Mouse (Mus musculus) forebrain, embryonic 16.5 days (tissue): Measurements from ENCODE around the gene 1700028P14Rik. TPM values are rescaled to one million over a fixed set of nuclear protein-coding genes. Genes with fewer than 3 reads are reported as not detected.
A peak's percentile ranks its signal among the peaks of the same experiment; 100 is the strongest.
"Not testable (repeated sequence)": the region's sequence is repeated elsewhere in the genome, so short reads cannot be mapped to it uniquely, and the experiment has no call there.

Experiments
- ATAC-seq: fragments of 200-750 bp; cut with Nextera tagmentation; 2 replicates; pipeline ENCODE4 v1.8.0; 2017; ENCODE audit warnings: mild to moderate bottlenecking, moderate library complexity
- H3K27ac ChIP-seq: fragments of 300-500 bp; sonication (generic); 2 replicates; pipeline ENCODE4 v1.5.1; 2014; ENCODE audit warnings: low read length, control low read depth
- H3K27me3 ChIP-seq: fragments of 300-500 bp; sonication (generic); replicated peaks from 2 replicates; pipeline ENCODE4 v1.6.1; 2014; ENCODE audit warnings: low read length; ENCODE audit not compliant: control insufficient read depth, insufficient read depth
- H3K36me3 ChIP-seq: fragments of 300-500 bp; sonication (generic); 2 replicates; pipeline ENCODE4 v1.6.1; 2014; ENCODE audit not compliant: control insufficient read depth, insufficient read depth
- H3K4me1 ChIP-seq: fragments of 300-500 bp; sonication (generic); replicated peaks from 2 replicates; pipeline ENCODE4 v1.6.1; 2014; ENCODE audit warnings: low read length; ENCODE audit not compliant: control insufficient read depth, insufficient read depth
- H3K4me2 ChIP-seq: fragments of 300-500 bp; sonication (generic); 2 replicates; pipeline ENCODE4 v1.6.1; 2014; ENCODE audit warnings: mild to moderate bottlenecking, low read length, control low read depth
- H3K4me3 ChIP-seq: fragments of 300-500 bp; sonication (generic); replicated peaks from 2 replicates; pipeline ENCODE4 v1.5.1; 2014; ENCODE audit warnings: mild to moderate bottlenecking, low read length, control low read depth
- H3K9ac ChIP-seq: fragments of 300-500 bp; sonication (generic); replicated peaks from 2 replicates; pipeline ENCODE4 v1.6.1; 2014; ENCODE audit warnings: low read depth, low read length, control low read depth
- H3K9me3 ChIP-seq: fragments of 300-500 bp; sonication (generic); 2 replicates; pipeline ENCODE4 v1.6.1; 2016; ENCODE audit warnings: low read length; ENCODE audit not compliant: control insufficient read depth
- WGBS: fragments of 180-500 bp; shearing (Covaris S2); extraction: QIAGEN DNeasy Blood & Tissue Kit; methylation state at CpG from one replicate; pipeline ENCODE4 v1.1.7; 2014; 5-methylcytosine and 5-hydroxymethylcytosine counted together
- polyA plus RNA-seq: library from polyadenylated mRNA; unstranded; fragments of >200 nt; fragmentation: Nextera tagmentation; extraction: Ambion mirVana; gene quantifications from 2 replicates; pipeline ENCODE4 v1.2.1, GENCODE M21; 2015

Gene 1700028P14Rik
- polyA plus RNA-seq = 0.42 and 1.4 TPM in 2 replicates

GRCm38 (mm10) chr19:23652644-23653043 lies at the start of gene 1700028P14Rik:
TSS of gene 1700028P14Rik (minus strand) at chr19:23652812.
- Histone ChIP-seq H3K36me3 (no peaks in the 10 kb centered on the region), H3K9ac (no peak within 1 kb of the TSS), H3K27ac (no peak within 1 kb of the TSS), H3K4me3 (peak within 1 kb of the TSS; percentile 29), H3K4me1 (no peaks in the 10 kb centered on the region; the same call in 1 of the 2 replicates), H3K9me3 (no peaks in the 10 kb centered on the region), H3K4me2 (peak within 1 kb of the TSS; percentile 40), H3K27me3 (no peaks in the 10 kb centered on the region)
- WGBS = 8% methylated on average over 13 of the region's 13 CpGs
- peak; percentile 87 for ATAC-seq

- H3K4me2 ChIP-seq = no peak overlapping the region
- H3K27ac ChIP-seq = no peak overlapping the region
- H3K27me3 ChIP-seq = no peaks in the 10 kb centered on the region
- no peak overlapping the region for H3K4me3 ChIP-seq
- peaks cover 4% of the 10 kb centered on the region; the same call in 1 of the 2 replicates for H3K4me1 ChIP-seq
- no peak overlapping the region for H3K9ac ChIP-seq
- ATAC-seq = no peak
- no peaks in the 10 kb centered on the region for H3K9me3 ChIP-seq
- 87% methylated on average over 4 of the region's 4 CpGs for WGBS
- peaks cover 6% of the 10 kb centered on the region for H3K36me3 ChIP-seq
These were observed 46.5 kb upstream of the 1700028P14Rik start for GRCm38 (mm10) chr19:23699131-23699530.

GRCm38 (mm10) chr19:23698366-23698765 lies 45.8 kb upstream of the 1700028P14Rik start:
- no peak overlapping the region for H3K27ac ChIP-seq
- H3K36me3 ChIP-seq = peaks cover 6% of the 10 kb centered on the region
- H3K9ac ChIP-seq = no peak overlapping the region
- WGBS = 88% methylated on average over 7 of the region's 7 CpGs
- H3K4me1 ChIP-seq = peaks cover 4% of the 10 kb centered on the region; the same call in 1 of the 2 replicates
- no peak for ATAC-seq
- no peaks in the 10 kb centered on the region for H3K9me3 ChIP-seq
- H3K4me2 ChIP-seq = no peak overlapping the region
- H3K27me3 ChIP-seq = no peaks in the 10 kb centered on the region
- H3K4me3 ChIP-seq = no peak overlapping the region

- H3K9me3 ChIP-seq = no peaks in the 10 kb centered on the region
- H3K9ac ChIP-seq = no peak overlapping the region
- 74% methylated on average over 8 of the region's 8 CpGs for WGBS
- no peak overlapping the region for H3K4me2 ChIP-seq
- no peak overlapping the region for H3K27ac ChIP-seq
- no peak for ATAC-seq
- H3K36me3 ChIP-seq = peaks cover 6% of the 10 kb centered on the region
- no peak overlapping the region for H3K4me3 ChIP-seq
- H3K27me3 ChIP-seq = no peaks in the 10 kb centered on the region
- peaks cover 4% of the 10 kb centered on the region; the same call in 1 of the 2 replicates for H3K4me1 ChIP-seq
These were observed 45.2 kb upstream of the 1700028P14Rik start for GRCm38 (mm10) chr19:23697861-23698260.

GRCm38 (mm10) chr19:23694344-23694743 lies 41.7 kb upstream of the 1700028P14Rik start:
- H3K4me3 ChIP-seq = no peak overlapping the region
- peak; percentile 72 for ATAC-seq
- H3K27me3 ChIP-seq = no peaks in the 10 kb centered on the region
- peaks cover 6% of the 10 kb centered on the region; the same call in 1 of the 2 replicates for H3K4me1 ChIP-seq
- H3K27ac ChIP-seq = no peak overlapping the region
- 35% methylated on average over 4 of the region's 4 CpGs for WGBS
- H3K4me2 ChIP-seq = no peak overlapping the region
- no peak overlapping the region for H3K9ac ChIP-seq
- no peaks in the 10 kb centered on the region for H3K9me3 ChIP-seq
- peaks cover 6% of the 10 kb centered on the region for H3K36me3 ChIP-seq

GRCm38 (mm10) chr19:23688421-23688946 lies 35.9 kb upstream of the 1700028P14Rik start:
- H3K27ac ChIP-seq = no peak overlapping the region
- no peaks in the 10 kb centered on the region for H3K9me3 ChIP-seq
- H3K4me2 ChIP-seq = peak overlapping the region; percentile 47
- peak overlapping the region; percentile 25 for H3K4me3 ChIP-seq
- no peak for ATAC-seq
- H3K27me3 ChIP-seq = no peaks in the 10 kb centered on the region
- H3K4me1 ChIP-seq = peaks cover 6% of the 10 kb centered on the region; the same call in 1 of the 2 replicates
- no peak overlapping the region for H3K9ac ChIP-seq
- H3K36me3 ChIP-seq = no peaks in the 10 kb centered on the region
- WGBS = 8% methylated on average over 4 of the region's 4 CpGs

GRCm38 (mm10) chr19:23687296-23688021 lies 34.8 kb upstream of the 1700028P14Rik start, which contains the start of gene Ptar1:
TSS of gene Ptar1 (plus strand) at chr19:23687429.
- Histone ChIP-seq H3K4me3 (peak within 1 kb of the TSS; percentile 90), H3K27me3 (no peaks in the 10 kb centered on the region), H3K27ac (peak within 1 kb of the TSS; percentile 90), H3K4me1 (peaks cover 6% of the 10 kb centered on the region; the same call in 1 of the 2 replicates), H3K36me3 (no peaks in the 10 kb centered on the region), H3K9me3 (no peaks in the 10 kb centered on the region), H3K4me2 (peak within 1 kb of the TSS; percentile 87), H3K9ac (peak within 1 kb of the TSS; percentile 94)
- ATAC-seq = peak; percentile 91
- under 1% methylated on average over 93 of the region's 93 CpGs for WGBS

- no peaks in the 10 kb centered on the region for H3K9me3 ChIP-seq
- peaks cover 6% of the 10 kb centered on the region; the same call in 1 of the 2 replicates for H3K4me1 ChIP-seq
- no peaks in the 10 kb centered on the region for H3K36me3 ChIP-seq
- peak overlapping the region; percentile 94 for H3K9ac ChIP-seq
- ATAC-seq = no peak; the same call in 1 of the 2 replicates
- WGBS = under 1% methylated on average over 14 of the region's 14 CpGs
- peak overlapping the region; percentile 87 for H3K4me2 ChIP-seq
- H3K27ac ChIP-seq = peak overlapping the region; percentile 90
- H3K27me3 ChIP-seq = no peaks in the 10 kb centered on the region
- peak overlapping the region; percentile 90 for H3K4me3 ChIP-seq
These were observed 34.3 kb upstream of the 1700028P14Rik start for GRCm38 (mm10) chr19:23686962-23687295.

GRCm38 (mm10) chr19:23675656-23676055 lies 23.0 kb upstream of the 1700028P14Rik start:
- not testable (repeated sequence) for H3K27ac ChIP-seq, H3K4me2 ChIP-seq, H3K27me3 ChIP-seq, H3K9ac ChIP-seq, H3K9me3 ChIP-seq, H3K4me1 ChIP-seq, H3K36me3 ChIP-seq, H3K4me3 ChIP-seq, ATAC-seq
- 93% methylated on average over 8 of the region's 8 CpGs for WGBS
